Mouse (Mus musculus) cortical plate, adult 2 months (tissue): ENCODE results near the gene Gm27021.

Experiments used
- CTCF ChIP-seq: fragments of 200-500 bp; IDR thresholded peaks from 2 replicates; pipeline ENCODE4 v1.5.1; 2011; ENCODE audit warnings: mild to moderate bottlenecking, control low read depth, low read length; ENCODE audit not compliant: insufficient read depth; ENCODE audit errors: extremely low read depth
- POLR2A ChIP-seq: fragments of 200-500 bp; IDR thresholded peaks from 2 replicates; pipeline ENCODE4 v1.6.1; 2011; ENCODE audit warnings: mild to moderate bottlenecking, low read length, control low read depth; ENCODE audit not compliant: insufficient read depth; ENCODE audit errors: extremely low read depth

DNA sequence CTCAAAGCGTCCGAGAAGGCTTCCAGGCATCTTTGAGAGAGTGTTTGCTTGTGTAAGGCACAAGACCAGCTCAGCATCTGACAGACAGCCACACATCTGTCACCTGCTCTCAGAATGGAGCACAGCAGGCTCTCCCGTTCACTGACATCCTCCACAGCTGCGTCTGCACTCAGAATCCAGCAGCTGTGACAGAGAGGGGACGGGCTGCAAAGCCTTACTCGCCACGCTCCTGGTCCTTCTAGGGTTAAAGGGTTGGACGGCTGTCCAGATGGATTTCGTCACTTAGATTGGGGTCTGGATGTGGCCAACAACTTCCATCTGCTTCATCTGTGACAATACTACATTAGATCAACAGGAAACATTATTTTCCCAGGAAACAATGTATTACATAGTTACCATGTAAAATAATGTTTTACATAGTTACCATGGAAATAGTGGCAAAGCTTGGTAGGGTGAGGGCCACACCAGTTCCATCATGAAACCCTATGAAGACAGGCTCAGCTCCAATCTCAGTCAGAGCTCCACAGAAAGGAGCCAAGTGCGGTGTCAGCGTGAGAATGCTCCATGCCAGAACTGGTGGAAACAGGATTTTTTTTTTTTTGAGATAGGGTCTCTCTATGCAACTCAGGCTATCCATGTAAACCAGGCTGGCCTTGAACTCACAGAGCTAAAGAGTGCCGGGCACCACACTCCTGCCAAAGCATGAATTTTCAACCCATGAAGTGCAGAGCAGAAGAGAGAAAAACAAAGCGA lies 28.7 kb upstream of the Gm27021 start:
- TF ChIP-seq POLR2A (no peak), CTCF (no peak)
